Mouse (Mus musculus) kidney, postnatal 0 days (tissue): ENCODE measurements around the gene D930048N14Rik. TPM values are rescaled to one million over a fixed set of nuclear protein-coding genes. Genes with fewer than 3 reads are reported as not detected.
"Not testable (repeated sequence)": the region's sequence is repeated elsewhere in the genome, so short reads cannot be mapped to it uniquely, and the experiment has no call there.

Experiments
- ATAC-seq: fragments of 200-750 bp; cut with Nextera tagmentation; replicated peaks from 2 replicates; pipeline ENCODE4 v1.8.0; 2017; ENCODE audit warnings: low read depth, moderate number of reproducible peaks, moderate TSS enrichment, moderate library complexity; ENCODE audit not compliant: low FRiP score
- DNase-seq: peaks from one replicate; pipeline ENCODE4 v3.0.0-alpha.2; 2016; ENCODE audit warnings: low spot score
- H3K27ac ChIP-seq: fragments of 300-500 bp; sonication (generic); 2 replicates; pipeline ENCODE4 v1.5.1; 2014; ENCODE audit warnings: mild to moderate bottlenecking
- H3K27me3 ChIP-seq: fragments of 300-500 bp; sonication (generic); 2 replicates; pipeline ENCODE4 v1.6.1; 2014; ENCODE audit warnings: low read length, mixed read lengths; ENCODE audit not compliant: insufficient read depth
- H3K36me3 ChIP-seq: fragments of 300-500 bp; sonication (generic); 2 replicates; pipeline ENCODE4 v1.6.1; 2014; ENCODE audit warnings: low read length, mixed read lengths; ENCODE audit not compliant: insufficient read depth
- H3K4me1 ChIP-seq: fragments of 300-500 bp; sonication (generic); replicated peaks from 2 replicates; pipeline ENCODE4 v1.6.1; 2014; ENCODE audit warnings: antibody characterized with exemption, low read length, mixed read lengths; ENCODE audit not compliant: insufficient read depth
- H3K4me2 ChIP-seq: fragments of 300-500 bp; sonication (generic); 2 replicates; pipeline ENCODE4 v1.6.1; 2014; ENCODE audit warnings: mild to moderate bottlenecking, low read length, moderate library complexity, mixed read lengths
- H3K4me3 ChIP-seq: fragments of 300-500 bp; sonication (generic); replicated peaks from 2 replicates; pipeline ENCODE4 v1.5.1; 2014; ENCODE audit warnings: low read depth, low read length
- H3K9ac ChIP-seq: fragments of 300-500 bp; sonication (generic); 2 replicates; pipeline ENCODE4 v1.6.1; 2014; ENCODE audit warnings: low read depth, low read length
- H3K9me3 ChIP-seq: fragments of 300-500 bp; sonication (generic); replicated peaks from 2 replicates; pipeline ENCODE4 v1.6.1; 2016; ENCODE audit warnings: low read length, inconsistent platforms, mixed read lengths
- CTCF ChIP-seq: IDR thresholded peaks from 2 replicates; pipeline ENCODE4 v1.5.1; 2016; ENCODE audit warnings: antibody characterized with exemption, low read depth, mild to moderate bottlenecking, moderate library complexity
- WGBS: fragments of 180-500 bp; shearing (Covaris S2); extraction: QIAGEN DNeasy Blood & Tissue Kit; methylation state at CpG from one replicate; pipeline ENCODE4 v1.1.7; 2014; 5-methylcytosine and 5-hydroxymethylcytosine counted together
- polyA plus RNA-seq: library from polyadenylated mRNA; unstranded; fragments of >200 nt; fragmentation: Nextera tagmentation; extraction: Ambion mirVana; gene quantifications from 2 replicates; pipeline ENCODE4 v1.2.1, GENCODE M21; 2015

Gene D930048N14Rik
- polyA plus RNA-seq, 1 experiment from 2014 or later: 1.9 TPM

GRCm38 (mm10) chr11:51627425-51627824 lies 23.3 kb upstream of the D930048N14Rik start:
- DNase-seq (no peak), ATAC-seq (no peak)
- WGBS: 96% methylated on average over 9 of the region's 9 CpGs
- H3K9ac ChIP-seq: no peak overlapping the region
- H3K36me3 ChIP-seq: peaks cover 44% of the 10 kb centered on the region
- H3K4me2 ChIP-seq: no peak overlapping the region
- H3K9me3 ChIP-seq: no peaks in the 10 kb centered on the region
- H3K27ac ChIP-seq: no peak overlapping the region
- no peak overlapping the region for H3K4me3 ChIP-seq
- no peak for TF ChIP-seq CTCF
- H3K4me1 ChIP-seq: 0 out of 2 replicates have a peak, but pooled peaks cover 4% of the 10 kb centered on the region
- H3K27me3 ChIP-seq: no peaks in the 10 kb centered on the region

GRCm38 (mm10) chr11:51627907-51628306 lies 22.8 kb upstream of the D930048N14Rik start:
- H3K4me3 ChIP-seq: no peak overlapping the region
- H3K27me3 ChIP-seq: no peaks in the 10 kb centered on the region
- 81% methylated on average over 8 of the region's 8 CpGs for WGBS
- no peak overlapping the region for H3K4me2 ChIP-seq
- no peak for DNase-seq
- no peaks in the 10 kb centered on the region for H3K9me3 ChIP-seq
- H3K4me1 ChIP-seq: 0 out of 2 replicates have a peak, but pooled peaks cover 7% of the 10 kb centered on the region
- ATAC-seq: no peak
- H3K27ac ChIP-seq: no peak overlapping the region
- no peak overlapping the region for H3K9ac ChIP-seq
- peaks cover 39% of the 10 kb centered on the region for H3K36me3 ChIP-seq
- TF ChIP-seq CTCF: no peak

GRCm38 (mm10) chr11:51629651-51630314 lies 21.0 kb upstream of the D930048N14Rik start:
- H3K9me3 ChIP-seq: no peaks in the 10 kb centered on the region
- peaks cover 21% of the 10 kb centered on the region; the same call in 1 of the 2 replicates for H3K36me3 ChIP-seq
- DNase-seq (no peak), ATAC-seq (no peak)
- H3K9ac ChIP-seq: no peak overlapping the region
- no peak overlapping the region for H3K4me2 ChIP-seq
- no peaks in the 10 kb centered on the region for H3K27me3 ChIP-seq
- H3K4me3 ChIP-seq: no peak overlapping the region
- 0 out of 2 replicates have a peak, but pooled peaks cover 7% of the 10 kb centered on the region for H3K4me1 ChIP-seq
- 77% methylated on average over 15 of the region's 15 CpGs for WGBS
- H3K27ac ChIP-seq: no peak overlapping the region
- no peak for TF ChIP-seq CTCF

DNA sequence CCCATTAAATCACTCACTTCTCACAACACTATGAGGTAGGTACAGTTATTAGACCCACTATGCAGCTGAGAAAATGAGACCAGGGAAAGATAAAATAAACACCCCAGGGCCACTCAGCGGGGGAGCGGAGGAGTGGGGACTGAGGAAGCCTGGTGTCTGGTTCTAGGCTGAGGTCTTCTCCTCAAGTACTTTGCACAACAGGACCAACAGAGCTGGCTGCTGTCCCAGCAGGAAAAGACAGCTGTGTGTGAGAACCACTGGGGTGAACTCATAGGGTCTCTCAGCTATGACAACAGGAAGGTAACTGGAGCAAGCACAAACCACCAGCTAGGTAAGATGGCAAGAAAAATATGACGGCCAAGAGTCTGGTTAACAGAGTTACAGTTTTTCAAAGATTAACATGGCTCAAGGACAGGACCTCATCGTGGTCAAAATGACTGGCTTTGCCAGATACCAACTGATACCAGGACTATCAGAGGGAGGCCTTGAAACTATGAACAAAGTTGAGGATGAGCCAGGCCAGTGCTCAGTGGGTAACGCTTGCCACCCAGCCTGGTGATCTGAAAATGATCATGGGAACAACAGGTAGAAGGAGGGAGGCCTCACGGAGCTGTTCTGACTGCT lies 18.5 kb upstream of the D930048N14Rik start:
- no peak for TF ChIP-seq CTCF
- Histone ChIP-seq H3K9ac (no peak overlapping the region), H3K9me3 (no peaks in the 10 kb centered on the region), H3K4me2 (no peak overlapping the region), H3K4me3 (no peak overlapping the region), H3K4me1 (0 out of 2 replicates have a peak, but pooled peaks cover 7% of the 10 kb centered on the region), H3K27ac (peak overlapping the region; percentile 73), H3K36me3 (0 out of 2 replicates have a peak, but pooled peaks cover 10% of the 10 kb centered on the region), H3K27me3 (no peaks in the 10 kb centered on the region)
- ATAC-seq: no peak
- 55% methylated on average over 6 of the region's 6 CpGs for WGBS
- no peak for DNase-seq

- not testable (repeated sequence) for DNase-seq, H3K27ac ChIP-seq, H3K27me3 ChIP-seq, H3K4me2 ChIP-seq, H3K9ac ChIP-seq, H3K36me3 ChIP-seq, H3K4me3 ChIP-seq, ATAC-seq, H3K9me3 ChIP-seq
- 95% methylated on average over 7 of the region's 7 CpGs for WGBS
- peaks cover 13% of the 10 kb centered on the region; the same call in 1 of the 2 replicates for H3K4me1 ChIP-seq
Observed at GRCm38 (mm10) chr11:51633200-51633599, 17.6 kb upstream of the D930048N14Rik start.

DNA sequence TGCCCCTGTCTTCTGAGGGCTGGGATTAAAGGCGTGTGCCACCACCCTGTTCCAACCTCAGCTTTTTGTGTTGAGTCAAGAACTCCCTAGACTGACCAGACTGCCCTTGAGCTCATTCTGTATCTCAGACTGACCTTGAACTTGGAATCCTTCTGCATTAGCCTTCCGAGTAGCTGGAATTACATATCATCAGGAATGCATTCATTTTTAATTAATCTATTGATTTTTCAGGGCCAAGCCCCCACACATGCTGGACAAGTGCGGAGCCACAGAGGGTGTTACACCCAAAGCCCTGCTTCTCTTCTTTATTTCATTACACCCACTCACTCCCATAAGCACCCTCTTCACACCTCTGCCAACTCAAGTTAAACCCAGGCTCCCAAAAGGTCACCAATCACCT lies 17.0 kb upstream of the D930048N14Rik start:
- ATAC-seq: no peak

More for the DNA sequence above, 17.0 kb upstream of the D930048N14Rik start:
- Histone ChIP-seq H3K9ac (no peak overlapping the region), H3K4me2 (no peak overlapping the region), H3K4me1 (peaks cover 14% of the 10 kb centered on the region; the same call in 1 of the 2 replicates), H3K27ac (no peak overlapping the region), H3K36me3 (0 out of 2 replicates have a peak, but pooled peaks cover under 1% of the 10 kb centered on the region), H3K27me3 (no peaks in the 10 kb centered on the region), H3K9me3 (no peaks in the 10 kb centered on the region), H3K4me3 (no peak overlapping the region)
- no peak for DNase-seq
- no peak for TF ChIP-seq CTCF
- WGBS: 95% methylated on average over 3 of the region's 3 CpGs
